Mouse (Mus musculus) ES-Bruce4 (cell line): ENCODE data around the gene Id2. TPM values are rescaled to one million over a fixed set of nuclear protein-coding genes. Genes with fewer than 3 reads are reported as not detected.
A peak's percentile ranks its signal among the peaks of the same experiment; 100 is the strongest.

Experiments
- H3K27ac ChIP-seq: 2 replicates; pipeline ENCODE4 v1.5.1; 2012; ENCODE audit warnings: low read length, inconsistent platforms; ENCODE audit not compliant: insufficient read depth
- H3K27me3 ChIP-seq: 2 replicates; pipeline ENCODE4 v1.6.1; 2012; ENCODE audit warnings: mild to moderate bottlenecking, low read length, inconsistent platforms; ENCODE audit not compliant: control insufficient read depth, poor library complexity, insufficient read depth, severe bottlenecking
- H3K36me3 ChIP-seq: 2 replicates; pipeline ENCODE4 v1.6.1; 2012; ENCODE audit warnings: inconsistent platforms, mild to moderate bottlenecking, low read length, moderate library complexity; ENCODE audit not compliant: control insufficient read depth, poor library complexity, insufficient read depth, severe bottlenecking
- H3K4me1 ChIP-seq: one replicate; pipeline ENCODE4 v1.8.1; 2011; ENCODE audit warnings: low read length; ENCODE audit not compliant: control insufficient read depth, insufficient read depth
- H3K4me3 ChIP-seq: 2 replicates; pipeline ENCODE4 v1.5.1; 2011; ENCODE audit warnings: low read depth, mild to moderate bottlenecking, low read length
- H3K9ac ChIP-seq: 2 replicates; pipeline ENCODE4 v1.6.1; 2012; ENCODE audit warnings: low read depth, mild to moderate bottlenecking, inconsistent platforms; ENCODE audit not compliant: poor library complexity, severe bottlenecking
- H3K9me3 ChIP-seq: replicated peaks from 2 replicates; pipeline ENCODE4 v1.6.1; 2012; ENCODE audit warnings: mild to moderate bottlenecking, low read length, inconsistent platforms; ENCODE audit not compliant: control insufficient read depth, poor library complexity, insufficient read depth, severe bottlenecking
- CTCF ChIP-seq: IDR thresholded peaks from one replicate; pipeline ENCODE4 v1.8.1; 2011; ENCODE audit warnings: low read depth, low read length
- EP300 ChIP-seq: IDR thresholded peaks from 2 replicates; pipeline ENCODE4 v1.6.1; 2011; ENCODE audit warnings: low read depth, low read length; ENCODE audit not compliant: insufficient read depth
- POLR2A ChIP-seq: IDR thresholded peaks from one replicate; pipeline ENCODE4 v1.8.1; 2011; ENCODE audit warnings: low read length; ENCODE audit not compliant: insufficient read depth
- polyA plus RNA-seq: library from polyadenylated mRNA; stranded (reverse); fragments of >200 nt; gene quantifications from 2 replicates; pipeline ENCODE4 v1.2.4, GENCODE M21; 2011; ENCODE audit warnings: low read depth; ENCODE audit not compliant: missing spikeins, insufficient read depth, insufficient read length

The Id2 gene
- polyA plus RNA-seq, 1 experiment = 67.0 TPM

DNA sequence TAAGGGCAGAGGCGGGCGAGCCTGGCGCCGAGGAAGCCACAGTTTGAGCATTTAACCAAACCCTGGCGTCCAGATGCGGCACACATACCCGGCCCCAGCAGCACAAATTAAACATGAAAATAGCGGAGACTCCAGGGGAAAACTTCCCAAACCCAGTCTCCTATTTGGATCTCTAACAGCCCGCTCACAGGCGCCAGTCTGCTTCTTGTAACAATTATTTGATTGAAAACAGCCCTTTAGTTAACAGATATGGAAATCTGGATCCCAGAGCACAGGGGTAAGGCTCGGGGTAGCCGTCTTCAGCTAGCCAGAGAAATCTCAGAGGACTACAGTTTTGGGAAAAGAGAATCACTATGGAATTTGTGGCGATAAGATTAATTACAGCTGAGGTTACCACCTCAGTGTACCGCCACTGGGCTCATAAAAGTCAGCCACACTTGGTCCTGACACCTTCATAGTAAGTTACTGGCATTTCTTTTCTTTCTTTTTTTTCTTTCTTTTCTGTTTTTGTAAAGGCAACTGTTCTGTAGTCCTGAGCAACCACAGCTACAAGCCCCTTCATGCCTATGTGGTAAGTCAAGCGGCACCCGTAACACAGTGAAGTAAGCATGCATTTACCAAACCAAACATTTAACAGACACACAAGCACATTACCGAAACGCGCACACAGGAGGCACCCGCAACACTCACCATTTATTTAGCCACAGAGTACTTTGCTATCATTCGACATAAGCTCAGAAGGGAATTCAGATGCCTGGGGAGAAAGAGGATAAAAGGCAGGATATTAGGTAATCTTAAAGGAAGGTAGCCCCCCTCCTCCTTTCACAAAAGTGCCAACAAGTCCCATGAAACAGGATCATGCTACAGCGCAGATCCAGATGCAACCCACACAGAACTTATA lies 2.1 kb downstream of the Id2 start:
- H3K9me3 ChIP-seq = no peaks in the 10 kb centered on the region
- H3K9ac ChIP-seq = peak overlapping the region; percentile 44
- no peaks in the 10 kb centered on the region for H3K36me3 ChIP-seq
- TF ChIP-seq EP300 (no peak), CTCF (no peak)
- peaks cover 3% of the 10 kb centered on the region for H3K4me1 ChIP-seq
- H3K27ac ChIP-seq = no peak overlapping the region
- peaks cover 3% of the 10 kb centered on the region; the same call in 1 of the 2 replicates for H3K27me3 ChIP-seq
- H3K4me3 ChIP-seq = peak overlapping the region; percentile 89

DNA sequence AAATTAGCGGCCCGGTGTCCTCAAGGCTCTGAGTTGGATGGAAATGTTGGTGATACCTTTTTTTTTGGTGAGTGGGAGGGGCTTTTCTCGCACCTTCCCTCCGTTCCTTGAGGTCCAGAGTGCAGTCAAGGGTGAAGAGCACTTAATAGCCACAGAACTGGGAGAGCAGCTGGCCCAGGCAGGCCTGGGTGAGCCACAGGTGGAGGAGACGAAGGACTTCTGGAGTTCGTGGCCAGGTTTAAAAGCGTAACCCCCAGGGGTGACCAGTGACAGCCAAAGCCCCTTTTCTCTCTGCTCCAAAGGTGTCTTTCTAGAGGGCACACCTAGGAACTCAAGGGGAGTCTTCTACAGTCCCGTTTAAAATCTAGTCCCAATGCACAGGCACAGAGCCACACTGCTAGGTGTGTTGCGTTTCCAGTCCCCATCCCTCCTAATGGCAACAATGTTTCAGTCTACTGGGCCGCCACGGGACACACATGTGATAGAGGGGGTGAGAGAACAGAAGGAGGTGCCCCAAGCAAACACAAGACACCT lies 3.6 kb downstream of the Id2 start:
- 0 out of 2 replicates have a peak, but pooled peaks have one; percentile 22 for TF ChIP-seq EP300
- no peak for TF ChIP-seq POLR2A
- Histone ChIP-seq H3K27ac (peak overlapping the region; percentile 17; the same call in 1 of the 2 replicates), H3K36me3 (no peaks in the 10 kb centered on the region), H3K4me1 (peaks cover 3% of the 10 kb centered on the region), H3K4me3 (0 out of 2 replicates have a peak overlapping the region, but pooled peaks have one; percentile 5), H3K9me3 (no peaks in the 10 kb centered on the region), H3K27me3 (0 out of 2 replicates have a peak, but pooled peaks cover 3% of the 10 kb centered on the region), H3K9ac (no peak overlapping the region)

- no peaks in the 10 kb centered on the region for H3K36me3 ChIP-seq
- TF ChIP-seq EP300 (0 out of 2 replicates have a peak, but pooled peaks have one; percentile 49), POLR2A (no peak)
- no peaks in the 10 kb centered on the region for H3K9me3 ChIP-seq
- H3K9ac ChIP-seq = no peak overlapping the region
- H3K27me3 ChIP-seq = 0 out of 2 replicates have a peak, but pooled peaks cover 3% of the 10 kb centered on the region
- peaks cover 2% of the 10 kb centered on the region for H3K4me1 ChIP-seq
- peak overlapping the region; percentile 17; the same call in 1 of the 2 replicates for H3K27ac ChIP-seq
- peak overlapping the region; percentile 67 for H3K4me3 ChIP-seq
These were observed 4.2 kb downstream of the Id2 start for GRCm38 (mm10) chr12:25092751-25093211.

DNA sequence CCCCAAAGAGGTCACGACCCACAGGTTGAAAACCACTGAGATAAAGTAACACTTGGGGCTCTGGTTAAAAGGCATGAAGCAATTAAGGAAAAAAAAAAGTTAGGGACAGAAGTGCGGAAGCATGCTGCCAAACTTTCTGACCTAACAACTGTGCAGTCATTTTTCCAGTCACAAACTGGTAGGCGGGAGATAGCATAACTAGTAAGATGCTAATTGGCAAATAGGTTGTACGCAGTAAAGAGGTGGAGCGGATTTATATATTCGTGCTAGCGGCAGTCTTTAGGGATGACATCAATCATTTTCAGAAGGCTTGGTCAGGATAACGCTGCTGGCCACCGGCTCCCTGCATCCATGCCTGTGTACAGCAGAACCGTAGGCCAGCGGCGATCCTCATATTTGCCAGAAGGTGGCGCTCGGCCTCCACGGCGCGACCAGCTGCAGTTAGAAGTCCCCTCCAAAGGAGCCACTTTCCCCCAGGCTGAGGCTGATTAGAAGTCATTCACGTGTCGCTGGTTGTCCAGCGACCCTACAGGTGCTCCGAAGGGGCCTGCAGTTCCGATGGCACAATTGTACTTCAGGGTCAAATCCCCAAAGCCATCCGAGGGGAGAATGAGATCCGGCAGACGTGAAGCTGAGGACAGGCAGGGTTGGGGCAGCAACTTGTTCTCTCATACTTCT lies 4.8 kb downstream of the Id2 start:
- peak overlapping the region; percentile 67 for H3K4me3 ChIP-seq
- 0 out of 2 replicates have a peak, but pooled peaks cover 3% of the 10 kb centered on the region for H3K27me3 ChIP-seq
- H3K9me3 ChIP-seq = no peaks in the 10 kb centered on the region
- H3K4me1 ChIP-seq = no peaks in the 10 kb centered on the region
- no peak for TF ChIP-seq POLR2A
- TF ChIP-seq EP300 = peak; percentile 64; the same call in 1 of the 2 replicates
- TF ChIP-seq CTCF = peak; percentile 96
- H3K36me3 ChIP-seq = no peaks in the 10 kb centered on the region
- no peak overlapping the region for H3K27ac ChIP-seq
- H3K9ac ChIP-seq = no peak overlapping the region

- TF ChIP-seq EP300 (no peak), POLR2A (no peak), CTCF (no peak)
- Histone ChIP-seq H3K36me3 (no peaks in the 10 kb centered on the region), H3K4me1 (no peaks in the 10 kb centered on the region), H3K9me3 (no peaks in the 10 kb centered on the region; the same call in 1 of the 2 replicates), H3K9ac (no peak overlapping the region), H3K27ac (no peak overlapping the region), H3K27me3 (no peaks in the 10 kb centered on the region), H3K4me3 (no peak overlapping the region)
These were observed 7.5 kb downstream of the Id2 start for GRCm38 (mm10) chr12:25089433-25089832.
